Mouse (Mus musculus) limb, embryonic 11.5 days (tissue): ENCODE data around the gene Evx2. TPM values are rescaled to one million over a fixed set of nuclear protein-coding genes. Genes with fewer than 3 reads are reported as not detected.
A peak's percentile ranks its signal among the peaks of the same experiment; 100 is the strongest.

Experiments
- ATAC-seq: fragments of 200-750 bp; cut with Nextera tagmentation; 2 replicates; pipeline ENCODE4 v1.8.0; 2017; ENCODE audit warnings: low read depth; ENCODE audit not compliant: insufficient number of reproducible peaks, low FRiP score, low TSS enrichment
- DNase-seq: peaks from one replicate; pipeline ENCODE4 v3.0.0-alpha.2; 2015; ENCODE audit warnings: low spot score
- H3K27ac ChIP-seq: fragments of 300-500 bp; sonication (generic); replicated peaks from 2 replicates; pipeline ENCODE4 v1.5.1; 2014; ENCODE audit warnings: low read depth, mild to moderate bottlenecking, low read length
- H3K27me3 ChIP-seq: fragments of 300-500 bp; sonication (generic); 2 replicates; pipeline ENCODE4 v1.6.1; 2014; ENCODE audit warnings: mild to moderate bottlenecking, low read length, mixed read lengths; ENCODE audit not compliant: control insufficient read depth, insufficient read depth
- H3K36me3 ChIP-seq: fragments of 300-500 bp; sonication (generic); 2 replicates; pipeline ENCODE4 v1.6.1; 2014; ENCODE audit warnings: mild to moderate bottlenecking, low read length, moderate library complexity, mixed read lengths; ENCODE audit not compliant: control insufficient read depth, insufficient read depth
- H3K4me1 ChIP-seq: fragments of 300-500 bp; sonication (generic); 2 replicates; pipeline ENCODE4 v1.6.1; 2014; ENCODE audit warnings: low read length, mixed read lengths; ENCODE audit not compliant: control insufficient read depth, insufficient read depth
- H3K4me2 ChIP-seq: fragments of 300-500 bp; sonication (generic); 2 replicates; pipeline ENCODE4 v1.6.1; 2014; ENCODE audit warnings: low read depth, mild to moderate bottlenecking, moderate library complexity; ENCODE audit not compliant: severe bottlenecking
- H3K4me3 ChIP-seq: fragments of 300-500 bp; sonication (generic); 2 replicates; pipeline ENCODE4 v1.5.1; 2014; ENCODE audit warnings: low read depth, low read length
- H3K9ac ChIP-seq: fragments of 300-500 bp; sonication (generic); 2 replicates; pipeline ENCODE4 v1.6.1; 2014; ENCODE audit warnings: mild to moderate bottlenecking, low read length
- H3K9me3 ChIP-seq: fragments of 300-500 bp; sonication (generic); 2 replicates; pipeline ENCODE4 v1.6.1; 2016; ENCODE audit warnings: low read length; ENCODE audit not compliant: control insufficient read depth
- WGBS: fragments of 180-500 bp; shearing (Covaris S2); extraction: QIAGEN DNeasy Blood & Tissue Kit; methylation state at CpG from one replicate; pipeline ENCODE4 v1.1.7; 2014; 5-methylcytosine and 5-hydroxymethylcytosine counted together
- polyA plus RNA-seq: library from polyadenylated mRNA; unstranded; fragments of >200 nt; fragmentation: Nextera tagmentation; extraction: Ambion mirVana; gene quantifications from 2 replicates; pipeline ENCODE4 v1.2.1, GENCODE M21; 2014

The Evx2 gene
- polyA plus RNA-seq, 1 experiment from 2014 or later = 3.8 TPM

GRCm38 (mm10) chr2:74691995-74692807, 32.8 kb upstream of the Evx2 start:
- Histone ChIP-seq H3K4me1 (peaks cover 42% of the 10 kb centered on the region), H3K9me3 (no peaks in the 10 kb centered on the region), H3K36me3 (no peaks in the 10 kb centered on the region), H3K27me3 (peaks cover 6% of the 10 kb centered on the region; the same call in 1 of the 2 replicates), H3K4me3 (peak overlapping the region; percentile 61), H3K4me2 (peak overlapping the region; percentile 93), H3K9ac (peak overlapping the region; percentile 96), H3K27ac (peak overlapping the region; percentile 94)
- 2% methylated on average over 35 of the region's 35 CpGs for WGBS
- ATAC-seq (peak; percentile 28; the same call in 1 of the 2 replicates), DNase-seq (peak; percentile 66)

GRCm38 (mm10) chr2:74691022-74691951, 31.9 kb upstream of the Evx2 start, which contains the start of gene Hoxd10:
TSS of gene Hoxd10 (plus strand) at chr2:74691924.
- H3K9me3 ChIP-seq = no peaks in the 10 kb centered on the region
- H3K36me3 ChIP-seq = no peaks in the 10 kb centered on the region
- H3K4me3 ChIP-seq = peak within 1 kb of the TSS; percentile 61
- under 1% methylated on average over 56 of the region's 56 CpGs for WGBS
- peak; percentile 90 for DNase-seq
- ATAC-seq = peak; percentile 80
- H3K27me3 ChIP-seq = peaks cover 6% of the 10 kb centered on the region; the same call in 1 of the 2 replicates
- H3K4me1 ChIP-seq = peaks cover 34% of the 10 kb centered on the region
- peak within 1 kb of the TSS; percentile 93 for H3K4me2 ChIP-seq
- H3K27ac ChIP-seq = peak within 1 kb of the TSS; percentile 94
- H3K9ac ChIP-seq = peak within 1 kb of the TSS; percentile 96

- H3K4me3 ChIP-seq = peak overlapping the region; percentile 66
- H3K9ac ChIP-seq = peak overlapping the region; percentile 98
- H3K4me1 ChIP-seq = peaks cover 29% of the 10 kb centered on the region
- ATAC-seq (no peak), DNase-seq (no peak)
- 4% methylated on average over 8 of the region's 8 CpGs for WGBS
- peak overlapping the region; percentile 93 for H3K4me2 ChIP-seq
- peaks cover 6% of the 10 kb centered on the region; the same call in 1 of the 2 replicates for H3K27me3 ChIP-seq
- no peaks in the 10 kb centered on the region for H3K36me3 ChIP-seq
- H3K27ac ChIP-seq = peak overlapping the region; percentile 97
- H3K9me3 ChIP-seq = no peaks in the 10 kb centered on the region
These were observed 31.0 kb upstream of the Evx2 start for GRCm38 (mm10) chr2:74690338-74690716.

GRCm38 (mm10) chr2:74689574-74690337, 30.4 kb upstream of the Evx2 start:
- ATAC-seq = no peak
- DNase-seq = peak; percentile 81

GRCm38 (mm10) chr2:74688795-74689573, 29.6 kb upstream of the Evx2 start:
- ATAC-seq (no peak), DNase-seq (peak; percentile 71)
- Histone ChIP-seq H3K27me3 (peaks cover 6% of the 10 kb centered on the region; the same call in 1 of the 2 replicates), H3K9me3 (no peaks in the 10 kb centered on the region), H3K4me3 (peak overlapping the region; percentile 66), H3K27ac (peak overlapping the region; percentile 97), H3K4me2 (peak overlapping the region; percentile 90), H3K4me1 (peaks cover 26% of the 10 kb centered on the region), H3K9ac (peak overlapping the region; percentile 98), H3K36me3 (no peaks in the 10 kb centered on the region)
- WGBS = 1% methylated on average over 12 of the region's 12 CpGs

More at GRCm38 (mm10) chr2:74689574-74690337, 30.4 kb upstream of the Evx2 start:
- no peaks in the 10 kb centered on the region for H3K36me3 ChIP-seq
- peak overlapping the region; percentile 66 for H3K4me3 ChIP-seq
- peaks cover 24% of the 10 kb centered on the region for H3K4me1 ChIP-seq
- peak overlapping the region; percentile 98 for H3K9ac ChIP-seq
- under 1% methylated on average over 24 of the region's 24 CpGs for WGBS
- peak overlapping the region; percentile 97 for H3K27ac ChIP-seq
- H3K27me3 ChIP-seq = peaks cover 6% of the 10 kb centered on the region; the same call in 1 of the 2 replicates
- H3K4me2 ChIP-seq = peak overlapping the region; percentile 90
- H3K9me3 ChIP-seq = no peaks in the 10 kb centered on the region

- H3K27ac ChIP-seq = peak overlapping the region; percentile 97
- peak overlapping the region; percentile 90 for H3K4me2 ChIP-seq
- no peaks in the 10 kb centered on the region for H3K36me3 ChIP-seq
- DNase-seq (peak; percentile 73), ATAC-seq (no peak)
- peak overlapping the region; percentile 66 for H3K4me3 ChIP-seq
- peaks cover 10% of the 10 kb centered on the region; the same call in 1 of the 2 replicates for H3K27me3 ChIP-seq
- under 1% methylated on average over 31 of the region's 31 CpGs for WGBS
- peaks cover 24% of the 10 kb centered on the region for H3K4me1 ChIP-seq
- H3K9me3 ChIP-seq = no peaks in the 10 kb centered on the region
- H3K9ac ChIP-seq = peak overlapping the region; percentile 98
These were observed 28.6 kb upstream of the Evx2 start for GRCm38 (mm10) chr2:74687698-74688555.
